Mouse (Mus musculus) MN1 (cell line): ENCODE measurements around the gene Arhgap33.
A peak's percentile ranks its signal among the peaks of the same experiment; 100 is the strongest.
"Not testable (repeated sequence)": the region's sequence is repeated elsewhere in the genome, so short reads cannot be mapped to it uniquely, and the experiment has no call there.

Experiments
- DNase-seq: peaks from one replicate; pipeline ENCODE4 v3.0.0-alpha.2; 2016; ENCODE audit warnings: low spot score

Arhgap33 gene

DNA sequence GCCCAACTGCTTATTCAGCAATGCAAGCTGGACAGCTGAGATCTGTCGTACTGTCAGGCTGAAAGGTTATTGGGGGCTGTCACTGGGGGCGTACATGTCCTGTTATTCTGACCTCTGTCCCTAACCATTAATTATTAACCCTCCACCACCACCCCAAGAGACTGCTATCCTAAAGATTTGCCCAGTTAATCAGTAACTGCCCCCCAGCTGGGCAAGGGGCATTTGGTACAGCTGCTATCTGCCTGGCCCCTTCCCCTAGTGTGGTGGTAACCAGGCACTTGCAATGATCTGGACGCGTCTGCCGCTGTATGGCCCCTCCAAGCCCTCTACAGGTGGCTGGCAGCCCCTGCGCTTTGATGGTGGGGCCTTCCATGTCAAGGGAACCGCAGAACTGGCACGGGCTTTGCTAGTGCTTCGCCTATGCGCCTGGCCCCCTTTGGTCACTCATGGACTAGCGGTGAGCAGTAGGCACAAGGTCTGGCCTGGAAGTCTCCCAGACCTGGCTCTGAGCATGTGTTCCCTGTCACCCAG is 41.4 kb downstream of the Arhgap33 start, which contains the start of gene Prodh2:
Gene Prodh2 (plus strand): TSS at position 222 of the 531 bp plus-strand sequence.
- no peak for DNase-seq

DNA sequence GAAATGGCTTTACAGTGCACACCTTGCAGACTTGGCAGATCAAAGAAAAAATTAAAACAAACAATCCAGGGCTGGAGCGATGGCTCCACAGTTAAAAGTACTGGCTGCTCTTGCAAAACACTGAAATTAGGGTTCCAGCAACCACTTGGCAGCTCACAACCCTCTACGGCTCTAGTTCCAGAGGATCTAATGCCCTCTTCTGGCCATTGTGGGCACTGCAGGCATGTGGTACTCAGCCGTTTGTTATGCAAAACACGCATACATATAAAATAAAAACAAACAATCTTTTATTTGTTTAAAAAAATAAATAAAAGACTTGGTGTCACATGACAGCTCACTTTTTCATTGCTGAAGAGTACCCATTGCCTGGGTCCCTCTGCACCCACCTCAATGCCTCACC is 42.1 kb downstream of the Arhgap33 start:
- DNase-seq: peak; percentile 75

DNA sequence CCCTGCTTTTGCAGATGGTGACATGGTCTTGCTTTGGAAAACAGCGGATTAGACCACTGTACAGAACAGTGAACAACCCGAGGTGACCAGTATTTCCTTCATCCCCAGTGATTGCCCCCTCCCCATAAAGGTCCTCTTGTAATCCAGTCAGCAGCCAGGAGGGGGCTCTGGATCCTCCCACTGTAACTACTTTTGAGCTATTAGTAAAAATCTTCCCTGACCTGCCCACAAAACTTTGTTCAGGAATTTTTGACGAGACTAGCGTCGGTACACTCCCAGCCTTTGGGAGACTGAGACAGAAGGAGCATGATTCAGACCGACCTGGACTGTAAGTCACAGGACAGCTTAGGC is 43.9 kb downstream of the Arhgap33 start:
- no peak for DNase-seq

DNA sequence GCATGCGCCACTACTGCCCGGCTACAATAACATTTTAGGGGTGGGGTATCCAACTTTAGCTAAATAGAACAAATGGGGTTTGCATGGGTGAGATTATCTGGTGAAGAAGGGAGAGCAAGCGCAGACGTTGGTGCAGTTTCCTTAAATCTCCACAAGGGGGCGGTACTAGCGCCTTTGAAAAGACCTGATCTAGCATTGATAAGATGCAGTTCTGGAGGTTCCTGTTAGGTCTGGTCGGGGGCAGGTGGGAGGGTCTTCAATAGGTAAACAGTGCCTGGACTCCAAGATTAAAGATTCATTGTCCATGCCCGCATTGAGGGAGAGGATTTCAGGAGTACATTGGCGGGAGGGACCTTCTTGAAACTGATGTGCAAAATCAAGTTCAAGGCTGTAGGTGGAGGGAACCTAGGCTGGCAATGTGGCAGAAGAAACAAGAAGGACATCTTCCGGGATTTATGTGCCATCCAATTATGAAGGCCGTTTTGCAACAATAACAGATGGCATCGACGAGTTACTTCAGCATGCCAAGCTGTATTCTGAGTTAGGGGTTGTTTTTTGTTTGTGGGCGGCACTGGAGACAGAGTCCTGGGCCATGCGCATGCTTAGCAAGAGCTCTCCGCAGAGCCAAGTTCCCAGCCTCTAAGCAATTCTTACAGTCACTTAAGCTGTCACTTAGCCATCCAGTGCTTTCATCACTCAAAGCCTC is 44.5 kb downstream of the Arhgap33 start:
- peak; percentile 71 for DNase-seq

DNA sequence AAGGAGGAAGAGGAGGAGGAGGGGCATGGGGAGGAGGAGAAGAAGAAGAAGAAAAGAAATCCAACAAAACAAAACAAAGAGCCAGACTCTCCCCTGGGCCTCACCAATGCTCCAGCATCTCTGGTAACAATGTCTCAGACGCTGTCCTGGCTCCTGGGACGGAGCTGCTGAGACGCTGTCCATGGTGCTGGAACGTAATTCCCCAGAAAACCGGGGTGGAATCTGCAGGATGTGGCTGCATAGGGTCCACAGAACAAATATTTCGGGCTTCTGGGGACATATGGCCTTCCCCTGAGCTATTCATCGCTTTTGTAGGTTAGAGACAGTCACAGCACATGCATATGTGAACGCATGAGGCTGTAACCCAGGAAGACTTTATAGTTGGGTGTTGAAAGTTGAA is 50.6 kb downstream of the Arhgap33 start:
- DNase-seq: no peak

DNA sequence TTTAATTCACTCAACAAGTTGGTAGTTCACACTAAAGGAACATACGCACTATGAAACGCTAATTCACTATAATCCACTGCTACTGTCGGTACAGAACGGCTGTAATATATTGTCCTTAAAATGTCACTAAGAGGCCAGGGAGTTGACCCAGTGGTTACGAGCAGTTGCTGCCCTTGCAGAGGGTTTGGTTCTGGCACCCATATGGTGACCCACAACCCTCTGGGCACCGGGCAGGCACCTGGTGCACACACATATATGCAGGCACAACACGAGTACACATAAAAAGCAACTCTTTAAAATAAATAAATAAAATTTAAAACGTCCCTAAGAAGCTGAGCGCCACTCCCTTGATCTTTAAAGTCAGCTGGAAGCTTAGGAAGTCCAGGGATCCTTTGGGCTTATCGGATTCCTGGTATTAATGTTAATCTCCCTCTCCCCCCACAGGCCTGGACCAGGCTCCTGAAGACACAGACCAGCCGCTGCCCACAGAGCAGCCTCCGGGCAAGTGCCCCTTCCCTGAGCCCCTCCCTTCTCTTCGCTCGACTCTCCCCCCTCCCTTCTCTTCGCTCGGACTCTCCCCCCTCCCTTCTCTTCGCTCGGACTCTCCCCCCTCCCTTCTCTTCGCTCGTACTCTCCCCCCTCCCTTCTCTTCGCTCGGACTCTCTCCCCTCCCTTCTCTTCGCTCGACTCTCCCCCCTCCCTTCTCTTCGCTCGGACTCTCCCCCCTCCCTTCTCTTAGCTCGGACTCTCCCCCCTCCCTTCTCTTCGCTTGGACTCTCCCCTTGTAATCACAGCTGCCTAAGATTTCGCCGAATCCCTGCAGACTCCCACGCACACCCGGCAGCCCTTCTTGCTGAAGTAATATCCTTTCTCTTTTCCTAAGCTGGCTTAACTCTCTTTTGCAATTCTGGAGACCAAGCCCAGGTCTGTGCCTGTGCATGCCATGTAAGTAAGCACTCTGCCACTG is 57.2 kb downstream of the Arhgap33 start:
- DNase-seq: peak; percentile 67

DNA sequence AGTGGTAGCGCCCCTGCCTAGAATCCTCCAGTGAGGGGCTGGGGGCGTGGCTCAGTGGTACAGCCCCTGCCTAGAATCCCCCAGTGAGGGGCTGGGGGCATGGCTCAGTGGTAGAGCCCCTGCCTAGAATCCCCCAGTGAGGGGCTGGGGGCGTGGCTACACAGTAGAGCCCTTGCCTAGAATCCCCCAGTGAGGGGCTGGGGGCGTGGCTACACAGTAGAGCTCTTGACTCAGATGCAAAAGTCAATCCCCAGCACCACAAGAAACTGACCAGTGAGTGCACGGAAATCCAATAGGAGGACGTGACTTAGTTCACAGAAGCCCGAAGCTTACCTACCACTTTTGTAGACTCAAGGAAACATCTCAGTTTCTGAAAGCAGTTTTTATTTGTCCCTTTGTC is 58.7 kb downstream of the Arhgap33 start:
- DNase-seq: not testable (repeated sequence)

DNA sequence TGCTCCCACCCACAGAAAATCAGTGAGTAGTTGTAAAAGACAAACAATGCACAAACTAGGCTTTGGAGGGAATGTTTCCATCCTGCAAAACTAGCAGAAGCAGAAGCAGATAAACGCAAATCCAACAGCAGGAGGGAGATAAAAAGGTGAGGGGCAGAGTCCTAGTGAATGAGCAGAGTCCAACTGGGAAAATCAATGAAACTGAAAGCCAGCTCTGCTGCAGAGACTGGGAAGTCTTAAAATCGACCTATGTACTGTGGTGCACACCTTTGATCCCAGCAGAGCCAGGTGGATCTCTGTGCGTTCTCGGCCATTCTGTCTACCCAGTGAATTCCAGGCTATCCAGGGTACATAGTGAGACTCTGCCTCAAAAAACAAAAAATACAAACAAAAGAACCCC is 59.9 kb downstream of the Arhgap33 start:
- no peak for DNase-seq

DNA sequence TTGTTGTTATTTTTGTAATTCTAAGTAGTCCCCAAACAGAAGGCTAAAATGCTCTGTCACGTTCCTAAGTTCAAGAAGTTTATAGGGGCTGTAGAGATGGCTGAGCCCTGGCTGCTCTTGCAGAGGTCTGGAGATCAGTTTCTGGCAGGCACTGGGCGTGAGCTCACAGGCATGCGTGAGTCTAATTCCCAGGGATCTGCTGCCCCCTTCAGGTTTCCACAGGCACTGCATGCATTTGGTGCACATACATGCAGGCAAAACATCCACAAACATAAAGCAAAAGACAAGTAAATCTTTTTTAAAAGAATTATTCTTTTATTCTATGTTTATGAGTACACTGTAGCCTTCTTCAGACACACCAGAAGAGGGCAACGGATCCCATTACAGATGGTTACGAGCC is 62.4 kb downstream of the Arhgap33 start:
- peak; percentile 34 for DNase-seq
